Mouse (Mus musculus) cerebellum, adult 2 months (tissue): ENCODE measurements around the gene Aurkb.

Source experiments
- CTCF ChIP-seq: fragments of 200-500 bp; IDR thresholded peaks from 2 replicates; pipeline ENCODE4 v1.5.1; 2011; ENCODE audit warnings: low read depth, mild to moderate bottlenecking, control low read depth, low read length, moderate library complexity, borderline replicate concordance; ENCODE audit not compliant: insufficient read depth
- POLR2A ChIP-seq: fragments of 200-500 bp; IDR thresholded peaks from 2 replicates; pipeline ENCODE4 v1.6.1; 2011; ENCODE audit warnings: low read length, control low read depth, borderline replicate concordance; ENCODE audit not compliant: insufficient read depth

GRCm38 (mm10) chr11:69078041-69078440, 32.6 kb downstream of the Aurkb start:
- TF ChIP-seq CTCF: no peak
- no peak for TF ChIP-seq POLR2A
